ENCODE assay signal across 8 mouse cellular contexts in genomic region chr3:60516054-60516674, GRCm38 (mm10). TPM values are rescaled to one million over a fixed set of nuclear protein-coding genes. Genes with fewer than 3 reads are reported as not detected.
DNase-seq lines count a peak whose midpoint lies in the region; ATAC-seq lines count a peak whose summit lies in the region.

No protein-coding gene starts in this region.

- DNase-seq in frontal cortex, postnatal 36 days (ENCODE audit: low spot score in 2 of 2) = no peak
- peak; percentile 92 for DNase-seq in CD4-positive, CD25-positive, alpha-beta regulatory T cell, adult 2 months (ENCODE audit: low read depth, low spot score)
- peak; percentile 58 to 65 for DNase-seq in cerebellum, postnatal 10 days
- DNase-seq in heart, adult 9 months (ENCODE audit: low spot score in 2 of 2) = peak; percentile 70 to 71
- DNase-seq in kidney, postnatal 10 days = peak; percentile 72
- DNase-seq in testis, postnatal 10 days (ENCODE audit: low spot score) = peak; percentile 56

- ATAC-seq in frontal cortex, adult (ENCODE audit: low TSS enrichment) = peak; percentile 67
- ATAC-seq in megakaryocyte, adult 5-6 weeks (ENCODE audit: poor library complexity, severe bottlenecking) = peak; percentile 93

RNA-seq across cellular contexts. Expression of gene Mbnl1, which starts 43.5 kb away (rescaled TPM):
- 716 and 772 TPM in 2 replicates for total RNA-seq in megakaryocyte, adult 5-6 weeks (2015)
- total RNA-seq in megakaryocyte, adult 5-6 weeks (2017) = 1,073 and 1,122 TPM in 2 replicates

Comparison
In these comparisons a context has a peak if more than half of its experiments do, and no peak if none do; other contexts are left out.
1. DNase-seq: peak in CD4-positive, CD25-positive, alpha-beta regulatory T cell, adult 2 months (single experiment), cerebellum, postnatal 10 days (2 of 2), heart, adult 9 months (2 of 2), kidney, postnatal 10 days (single experiment) and testis, postnatal 10 days (single experiment); none in frontal cortex, postnatal 36 days (0 of 2).